Mouse (Mus musculus) cerebellum, postnatal 25 days (tissue): ENCODE results near the gene 1700034J05Rik.

Experiments
- DNase-seq, 2 experiments: peaks; one replicate each; pipeline ENCODE4 v3.0.0; 2021; ENCODE audit warnings: mixed read lengths in 2 of 2

1700034J05Rik gene

DNA sequence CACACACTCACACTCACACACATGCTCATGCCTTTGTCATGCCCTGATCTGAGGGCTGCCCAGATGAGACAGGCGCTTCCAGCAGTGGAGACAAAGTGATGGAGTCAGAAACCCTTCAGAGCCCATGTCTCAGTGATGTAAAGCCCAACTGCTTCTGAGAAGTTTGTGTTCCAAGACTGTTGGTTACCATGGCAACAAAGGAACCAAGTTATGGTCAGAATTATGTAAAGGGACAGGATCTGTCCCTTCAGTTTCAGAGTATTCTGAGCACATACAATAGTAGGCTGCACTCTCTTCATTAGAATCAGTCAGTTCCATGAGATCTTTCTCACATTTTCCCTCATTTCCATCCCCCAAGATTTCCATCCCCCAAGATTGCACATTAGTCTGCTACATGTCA lies at the start of gene 1700034J05Rik:
TSS of gene 1700034J05Rik (minus strand) at position 165 of the 400 bp plus-strand sequence.
- DNase-seq, result no peak

DNA sequence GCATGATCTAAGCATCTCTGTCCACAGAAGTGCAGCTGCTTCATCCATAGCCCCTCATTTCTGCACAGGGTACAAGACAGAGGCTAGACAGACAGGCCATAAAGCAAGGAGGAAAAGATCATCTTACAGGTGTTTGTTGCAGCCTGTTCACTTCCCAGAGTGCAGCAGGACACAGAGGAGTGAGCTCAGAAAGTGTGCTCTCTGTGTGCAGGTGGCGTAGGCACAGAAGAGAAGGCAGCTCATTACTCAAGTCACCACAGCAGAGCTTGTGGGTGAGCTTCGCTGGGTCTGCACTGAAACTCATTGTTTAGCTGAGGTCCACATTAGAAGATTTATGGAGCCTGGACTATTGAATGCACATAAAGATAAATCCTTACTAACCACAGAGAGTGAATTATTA lies 45.5 kb upstream of the 1700034J05Rik start:
- DNase-seq, result no peak

DNA sequence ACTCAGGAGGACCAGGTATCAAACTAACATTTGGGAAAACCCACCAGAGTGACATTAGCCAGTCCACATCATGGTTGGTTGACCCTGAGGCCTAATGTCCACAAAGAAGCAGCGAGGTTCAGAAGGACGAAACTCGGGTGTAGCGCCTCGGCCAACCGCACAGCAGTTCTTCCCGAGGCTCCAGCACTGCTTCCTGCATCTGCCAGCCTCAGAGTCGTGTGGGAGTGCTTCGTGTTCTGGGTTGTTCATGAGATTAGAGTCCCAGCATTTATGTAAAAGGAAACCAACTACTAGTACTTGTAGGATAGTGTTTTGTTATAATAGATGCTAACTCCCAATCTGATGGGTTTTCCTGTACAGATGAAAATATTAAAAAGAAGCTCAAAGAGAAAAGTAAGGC lies 45.1 kb upstream of the 1700034J05Rik start:
- no peak for DNase-seq

DNA sequence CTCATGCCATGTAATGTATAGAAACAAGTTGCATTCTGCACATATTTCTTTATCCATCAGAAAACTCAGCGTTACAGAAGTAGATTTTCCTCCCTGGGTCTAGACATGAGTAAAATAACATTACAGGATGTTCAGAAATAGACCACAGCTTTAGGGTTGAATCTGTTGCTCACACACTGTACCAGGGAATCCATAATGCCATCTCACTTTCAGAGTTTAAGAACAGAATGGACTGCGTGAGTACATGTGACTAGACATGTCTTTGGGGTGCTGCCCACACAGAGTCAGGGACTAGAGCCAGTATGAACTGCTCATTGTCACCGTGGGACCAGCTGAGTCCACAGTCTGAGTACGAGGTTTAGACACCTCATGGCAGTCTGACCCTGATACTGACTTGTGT lies 44.5 kb upstream of the 1700034J05Rik start:
- no peak for DNase-seq

DNA sequence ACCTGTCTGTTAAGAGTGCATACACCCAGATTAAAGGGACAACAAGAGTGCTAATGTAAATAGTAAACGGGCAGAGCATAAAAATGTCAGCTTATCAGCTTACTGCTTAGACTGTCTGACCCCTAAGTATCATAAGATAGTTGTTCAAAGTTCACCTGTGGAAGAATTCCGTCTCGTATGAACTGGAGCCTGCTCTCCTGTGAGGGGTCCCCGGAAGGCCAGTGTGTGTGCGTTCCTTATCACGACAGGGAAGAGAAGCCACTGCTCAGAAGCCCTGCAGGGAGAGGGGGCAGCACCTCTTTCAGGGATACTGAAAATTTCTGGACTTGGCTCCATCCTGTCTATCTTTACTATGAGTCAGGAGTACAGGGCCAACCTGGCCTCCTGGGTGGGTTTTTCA lies 42.8 kb upstream of the 1700034J05Rik start:
- no peak for DNase-seq

DNA sequence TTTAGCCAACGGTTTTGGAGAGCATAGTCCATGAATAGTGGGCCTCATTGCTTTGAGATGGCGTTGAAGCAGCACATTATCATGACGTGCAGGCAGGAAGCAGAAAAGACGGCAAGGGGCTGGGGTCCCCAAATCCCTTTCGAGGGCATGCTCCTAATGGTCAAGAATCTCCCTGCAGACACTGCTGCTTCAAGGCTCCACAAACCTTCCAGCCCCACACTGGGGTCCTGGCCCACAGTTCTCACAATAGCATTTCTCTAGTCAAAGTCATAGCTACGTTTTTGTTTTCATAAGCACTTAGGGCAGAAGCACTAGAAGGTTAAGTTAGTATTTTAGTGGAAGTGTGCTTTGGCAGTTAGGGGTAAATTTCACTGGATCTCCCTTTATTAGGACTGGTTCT lies 41.7 kb upstream of the 1700034J05Rik start:
- DNase-seq, result no peak

DNA sequence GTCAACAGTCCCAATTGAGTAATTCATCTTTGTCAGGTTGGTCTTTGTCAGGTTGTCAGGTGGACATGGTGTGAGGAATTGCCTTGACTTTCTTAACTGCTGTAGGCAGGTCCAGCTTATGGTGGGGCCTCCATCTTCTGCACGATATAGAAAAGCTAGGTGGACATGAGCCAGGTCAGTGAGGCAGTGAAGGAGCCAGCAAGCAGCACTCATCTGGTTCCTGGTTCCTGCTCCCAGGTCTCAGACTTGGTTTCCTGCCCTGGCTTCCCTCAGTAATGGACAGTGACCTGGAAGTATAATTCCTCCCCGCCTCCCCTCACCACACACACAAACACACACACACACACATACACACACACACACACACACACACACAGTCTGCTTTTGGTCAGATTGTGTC lies 41.2 kb upstream of the 1700034J05Rik start:
- DNase-seq, result no peak

DNA sequence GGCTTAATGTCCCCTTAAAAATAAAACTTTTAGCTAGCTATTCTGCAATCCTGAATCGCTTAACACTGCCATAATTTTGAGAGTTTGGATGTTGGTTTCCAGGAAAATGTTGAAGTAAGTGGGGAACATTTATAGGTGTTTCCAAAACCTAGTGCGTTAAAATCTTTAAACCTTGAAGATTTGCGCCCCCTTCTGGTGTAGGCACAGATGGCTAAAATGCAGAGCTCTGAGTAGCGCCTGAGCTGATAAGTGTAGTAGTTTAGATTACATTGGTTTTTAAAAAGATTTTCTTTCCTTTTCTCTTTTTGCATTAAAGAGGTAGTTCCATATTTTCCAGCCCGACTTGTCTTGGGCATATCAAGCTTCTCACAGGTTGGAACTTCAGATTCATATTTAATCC lies 40.0 kb upstream of the 1700034J05Rik start:
- DNase-seq, result peak; percentile 35 to 72

DNA sequence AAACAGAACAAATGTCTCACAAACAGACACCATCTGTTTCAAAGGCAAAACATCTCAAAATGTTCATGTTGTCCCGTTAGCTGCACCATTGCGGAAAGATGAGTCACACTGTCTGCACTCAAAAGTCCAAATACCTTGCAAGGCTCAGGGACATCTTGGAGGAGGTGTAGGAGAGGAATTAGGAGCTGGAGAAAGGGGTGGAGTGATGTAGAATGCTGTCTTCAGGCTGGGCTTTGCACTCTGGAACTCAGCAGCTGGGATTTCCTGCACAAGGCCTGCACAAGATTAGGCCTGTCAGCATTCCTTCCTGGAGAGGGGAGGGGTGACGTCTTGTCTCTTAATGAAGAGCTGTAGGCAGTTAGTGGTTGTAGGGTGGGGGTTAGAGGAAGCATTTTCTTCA lies 30.3 kb upstream of the 1700034J05Rik start:
- DNase-seq, result no peak

DNA sequence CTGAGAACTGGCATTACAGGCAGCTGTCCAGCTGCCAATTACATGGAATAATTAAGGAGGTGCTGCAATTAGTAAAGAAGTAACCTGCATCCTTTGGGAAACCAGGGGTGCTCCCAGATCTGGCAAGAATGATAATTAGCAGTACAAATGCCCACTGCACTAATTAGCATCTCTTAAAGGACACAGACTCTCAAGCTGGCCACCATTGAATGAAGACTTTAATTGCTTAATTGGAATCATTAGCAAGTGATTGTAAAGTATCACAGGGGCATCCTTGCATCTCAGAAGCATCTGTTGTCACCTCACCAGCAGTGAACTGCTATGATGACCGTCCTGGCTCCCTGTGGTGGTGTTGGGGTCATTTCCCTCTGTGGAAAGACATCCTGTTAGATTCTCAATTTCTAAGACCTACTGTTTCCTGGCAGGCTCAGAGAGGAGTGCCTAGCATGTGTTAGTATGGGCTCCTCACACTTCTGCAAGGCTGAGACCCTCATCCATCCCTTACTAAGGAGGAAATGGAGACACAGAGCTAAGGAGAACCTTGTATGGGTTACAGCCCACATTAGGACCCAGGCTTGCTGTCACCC lies 27.1 kb upstream of the 1700034J05Rik start:
- DNase-seq, result no peak

DNA sequence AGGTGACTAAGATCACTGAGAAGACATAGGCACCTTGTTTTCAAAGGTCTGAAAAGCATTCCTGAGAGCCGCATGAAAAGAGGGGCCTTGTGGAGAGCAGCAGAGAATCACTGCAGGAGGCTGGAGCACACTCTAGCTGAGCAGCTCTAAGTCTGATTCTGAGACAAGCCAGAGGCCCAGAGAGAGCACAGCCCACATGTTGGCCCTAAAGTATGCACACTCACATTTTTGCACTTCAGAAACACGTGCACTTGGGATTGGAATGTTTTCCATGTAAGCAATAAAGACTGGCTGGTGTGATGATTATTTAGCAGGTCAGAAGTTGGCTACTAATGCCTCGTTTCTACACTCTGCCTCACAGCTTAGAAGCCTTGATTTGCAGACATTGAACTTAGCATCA lies 25.7 kb upstream of the 1700034J05Rik start:
- DNase-seq, result no peak

DNA sequence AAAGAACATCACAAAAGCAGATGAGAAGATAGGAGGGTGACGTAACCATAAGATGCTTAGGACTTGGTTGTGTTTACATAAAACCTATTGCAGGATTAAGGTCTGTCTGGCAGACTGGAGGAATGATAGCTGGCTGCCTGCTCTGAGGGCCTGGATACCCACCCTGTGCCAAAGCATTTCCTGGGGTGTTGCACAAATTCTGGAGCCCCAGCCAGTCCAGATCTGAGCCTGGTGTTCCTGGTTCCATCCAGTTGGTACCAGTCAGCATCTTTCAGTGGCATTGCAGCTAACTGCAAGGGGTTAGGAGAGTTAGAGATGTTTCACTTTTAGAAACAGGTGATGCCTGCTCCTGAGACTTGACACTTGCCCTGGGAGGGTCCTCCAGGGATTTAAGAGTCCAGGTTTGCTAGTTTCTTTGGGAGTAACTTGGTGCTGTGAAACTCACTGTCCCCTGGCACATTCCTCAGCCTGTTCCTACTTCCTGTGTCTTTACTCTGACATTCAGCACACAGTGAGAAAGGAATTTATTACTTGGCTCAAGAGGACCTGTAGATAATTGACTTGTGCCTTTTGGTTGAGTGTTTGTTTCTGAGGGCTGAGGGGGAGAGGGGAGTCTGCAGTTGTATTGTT lies 25.0 kb upstream of the 1700034J05Rik start:
- DNase-seq, result no peak

DNA sequence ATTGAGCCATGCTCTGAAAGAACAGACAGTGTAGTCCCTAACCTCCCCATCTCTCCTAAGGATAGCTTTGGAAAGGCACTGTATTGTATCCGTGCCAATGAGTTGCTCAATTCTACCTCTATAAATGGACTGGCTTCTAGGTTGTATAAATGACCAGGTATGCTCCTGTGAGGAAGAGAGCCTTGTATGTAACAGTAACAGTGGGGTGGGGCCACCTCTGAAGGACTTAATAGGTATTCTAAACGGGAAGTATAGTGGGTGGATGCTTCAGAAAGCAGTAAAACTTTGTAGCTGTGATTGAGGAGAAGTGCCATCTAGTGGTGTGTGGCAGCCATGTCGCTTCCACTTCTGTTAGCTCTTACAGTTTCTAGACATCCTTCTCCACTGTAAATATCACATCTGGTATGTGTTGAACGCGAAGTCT lies 24.5 kb upstream of the 1700034J05Rik start:
- DNase-seq, result no peak

DNA sequence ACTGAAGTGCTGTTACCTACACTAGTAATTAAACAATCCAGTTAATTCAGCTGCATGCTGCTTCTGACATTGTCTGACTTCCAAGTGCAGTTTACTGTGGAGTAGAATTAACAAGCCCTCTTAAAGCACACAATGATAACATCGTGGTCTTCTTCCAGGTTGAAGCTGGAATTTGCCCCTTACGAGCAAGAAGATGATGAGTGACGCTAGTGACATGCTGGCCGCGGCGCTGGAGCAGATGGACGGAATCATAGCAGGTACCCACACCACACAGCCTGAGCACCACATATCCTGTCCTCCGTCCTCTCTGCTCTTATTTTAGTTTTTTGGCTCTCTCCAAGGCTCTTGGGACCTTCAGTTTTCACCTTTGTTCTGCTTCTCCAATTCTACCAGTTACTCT lies 22.2 kb upstream of the 1700034J05Rik start:
- DNase-seq, result no peak

DNA sequence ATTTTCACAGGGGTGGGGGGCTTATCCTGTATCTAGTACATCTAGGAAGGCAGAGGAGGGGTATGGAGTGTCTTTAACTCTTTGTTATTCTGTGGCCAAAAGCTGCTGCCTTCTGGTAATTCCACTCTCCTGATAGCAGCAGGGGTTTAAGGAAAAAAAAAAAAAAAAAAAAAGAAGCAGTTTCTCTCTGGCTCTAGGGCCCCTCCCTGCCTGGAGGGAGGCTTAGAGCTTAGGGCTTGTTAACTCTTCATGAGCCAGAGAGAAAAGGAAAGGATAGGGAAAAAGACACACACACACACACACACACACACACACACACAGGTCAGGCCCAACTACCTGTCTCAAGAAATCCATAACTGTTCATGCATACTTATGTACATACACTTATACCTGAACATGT lies 19.6 kb upstream of the 1700034J05Rik start:
- DNase-seq, result no peak

DNA sequence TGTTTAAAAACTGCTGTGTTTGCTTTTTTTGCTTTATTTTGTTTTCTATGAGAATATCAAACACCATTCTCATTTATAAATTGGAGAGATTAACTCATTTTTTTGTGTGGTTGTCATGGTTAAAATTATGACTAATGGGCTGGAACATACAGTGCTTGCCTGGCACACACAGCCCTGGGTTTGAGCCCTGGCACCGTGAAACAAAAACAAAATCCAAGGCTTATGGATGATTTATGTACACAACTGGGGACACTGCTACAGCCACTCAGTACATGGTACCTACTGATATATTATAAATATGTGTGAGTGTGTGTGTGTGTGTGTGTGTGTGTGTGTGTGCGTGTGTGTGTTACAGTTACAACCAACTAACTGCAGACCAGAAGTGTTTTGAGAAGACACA lies 19.2 kb upstream of the 1700034J05Rik start:
- DNase-seq, result no peak

DNA sequence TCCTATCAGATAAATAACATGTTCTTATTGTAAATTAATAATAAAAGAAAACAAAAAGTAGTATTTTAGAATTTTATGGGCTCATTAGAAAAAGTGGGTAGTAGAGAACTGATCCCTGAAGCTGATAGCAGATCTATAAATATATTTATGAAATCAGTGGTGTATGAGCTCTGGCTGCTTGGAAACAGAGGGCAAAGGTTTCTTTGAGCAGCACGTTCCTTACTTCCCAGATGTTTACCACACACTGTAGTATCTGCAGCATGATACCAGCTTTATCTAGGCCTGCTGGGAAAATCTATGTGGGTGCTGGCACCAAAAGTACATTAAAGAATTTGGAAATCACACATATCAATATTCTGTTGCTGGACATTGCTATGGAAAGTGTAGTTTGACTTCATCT lies 18.5 kb upstream of the 1700034J05Rik start:
- DNase-seq, result no peak

DNA sequence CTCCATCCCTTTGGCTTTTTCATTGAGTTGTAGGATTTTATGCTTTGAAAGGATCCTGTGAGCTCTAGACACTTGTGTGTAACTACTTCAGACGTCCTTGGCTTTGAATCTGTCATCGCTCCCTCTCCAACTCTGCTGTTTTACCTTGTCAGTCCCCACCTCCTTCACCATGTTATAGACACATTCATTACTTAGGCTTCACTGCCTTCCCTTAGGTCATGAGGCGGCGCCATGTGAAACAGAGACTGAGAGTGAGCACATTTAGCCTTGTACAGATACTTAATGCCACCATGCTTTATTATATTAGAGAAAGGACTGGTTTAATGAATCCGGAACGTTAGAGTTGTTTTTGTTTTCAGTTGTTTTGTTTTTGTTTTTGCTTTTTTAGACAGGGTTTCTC lies 17.8 kb upstream of the 1700034J05Rik start:
- DNase-seq, result no peak

DNA sequence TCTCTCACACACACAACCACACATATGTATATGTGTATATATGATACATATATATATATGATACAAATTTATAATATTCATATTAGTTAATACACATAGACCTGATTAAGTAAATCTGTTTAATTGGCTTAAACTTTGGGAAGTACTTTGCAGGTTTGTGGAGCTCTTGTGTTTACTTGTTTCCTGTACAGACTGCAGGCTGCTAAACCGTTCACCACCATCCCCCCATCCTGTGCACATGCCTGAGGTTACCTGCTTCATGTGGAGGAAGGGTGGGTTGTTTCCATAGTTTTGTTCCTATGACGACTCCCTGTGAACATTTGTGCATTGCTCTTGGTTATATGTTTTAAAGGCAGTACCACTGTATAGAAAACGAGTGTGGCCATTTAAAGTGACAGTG lies 17.1 kb upstream of the 1700034J05Rik start:
- DNase-seq, result no peak

DNA sequence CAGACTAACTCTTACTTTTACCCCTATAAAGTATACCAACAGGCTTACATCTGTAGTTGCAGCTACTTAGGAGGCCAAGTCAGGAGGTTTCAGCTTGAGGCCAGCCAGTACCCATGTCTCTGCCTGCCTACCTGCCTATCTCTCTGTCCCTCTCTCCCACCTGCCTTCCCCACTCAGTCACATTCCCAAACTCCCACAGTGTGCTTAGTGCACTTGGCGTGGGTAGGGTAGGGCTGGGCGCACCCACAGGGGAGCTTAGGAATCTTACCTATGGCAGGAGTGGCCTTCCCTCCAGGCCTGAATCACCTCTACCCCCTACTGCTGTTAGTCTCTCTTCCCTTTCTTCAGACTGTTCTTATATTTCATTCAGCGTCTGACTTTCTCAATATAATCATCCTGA lies 16.6 kb upstream of the 1700034J05Rik start:
- DNase-seq, result no peak

DNA sequence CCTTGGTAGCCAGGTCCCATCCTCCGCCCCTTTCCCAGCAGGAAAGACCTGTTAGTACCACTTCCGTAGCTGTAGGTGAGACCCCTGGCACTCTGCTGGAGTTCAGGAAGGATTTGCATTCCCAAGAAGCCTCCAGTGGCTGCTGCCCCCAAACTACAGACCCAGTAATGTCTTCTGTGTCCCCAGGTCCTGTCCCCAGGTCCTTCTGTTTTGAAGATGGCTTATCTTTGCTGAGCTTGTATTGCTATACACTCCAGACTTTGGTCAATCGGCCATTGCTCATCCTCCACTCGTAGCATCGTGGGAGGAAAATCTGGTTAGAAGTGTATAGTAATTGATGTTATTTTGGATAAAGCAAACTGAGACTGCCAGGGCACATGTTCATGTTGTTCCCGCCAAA lies 13.6 kb upstream of the 1700034J05Rik start:
- DNase-seq, result no peak

DNA sequence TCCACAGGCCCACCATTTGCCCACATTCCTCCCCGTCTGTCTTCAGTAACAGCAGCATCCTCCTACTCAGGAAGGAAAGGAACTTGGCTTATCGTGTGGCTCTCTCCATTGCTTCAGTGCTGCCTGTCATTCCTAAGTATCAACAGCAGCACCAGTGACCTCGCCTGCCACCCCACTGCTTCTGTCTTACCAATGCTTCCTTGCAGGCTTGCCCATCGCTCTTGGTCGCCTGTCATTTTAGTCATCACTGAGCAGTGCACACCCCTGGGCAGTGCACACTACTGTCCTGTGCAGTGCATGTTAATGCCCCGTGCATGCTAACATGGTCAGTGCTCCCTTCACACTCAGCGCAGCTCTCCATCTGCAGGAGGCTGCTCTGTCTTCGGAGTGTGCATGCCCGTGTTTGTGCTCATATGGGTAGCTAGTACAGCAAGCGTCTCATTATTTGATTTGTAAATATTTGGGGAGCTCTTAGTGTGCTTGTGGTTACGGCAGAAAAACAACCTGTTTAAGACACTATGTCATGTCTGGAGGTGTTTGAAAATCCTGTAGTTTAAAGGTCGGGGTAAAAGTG lies 12.3 kb upstream of the 1700034J05Rik start:
- no peak for DNase-seq

DNA sequence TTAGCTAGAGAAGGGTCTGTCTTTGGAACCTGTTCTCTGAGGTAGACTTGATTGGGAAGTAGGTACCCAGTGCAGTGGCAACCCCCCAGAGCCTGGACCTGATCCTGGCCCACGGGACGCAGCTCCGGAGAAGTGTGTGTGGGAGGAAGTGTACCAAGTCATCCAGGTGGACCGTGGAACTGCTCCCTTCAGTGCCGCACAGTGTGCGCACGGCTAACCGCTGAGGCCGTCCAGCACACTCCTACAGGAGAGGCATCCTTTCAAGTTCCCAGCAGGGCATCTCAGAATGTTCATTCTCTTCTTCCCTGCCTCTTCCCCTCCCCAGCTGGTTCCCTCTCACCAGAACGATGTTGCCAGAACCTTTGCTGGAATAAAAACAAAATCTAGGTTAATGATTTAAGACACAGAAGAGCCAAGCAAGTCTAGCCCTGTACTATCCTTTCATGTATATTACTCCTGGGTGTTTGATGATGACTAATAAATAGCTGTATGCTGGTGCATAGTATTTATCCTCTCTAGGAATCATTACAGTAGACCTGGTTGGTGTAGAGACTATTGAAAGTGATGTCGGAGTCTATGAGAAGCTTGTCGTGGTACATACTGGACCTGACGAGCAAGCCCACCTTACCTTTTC lies 11.0 kb upstream of the 1700034J05Rik start:
- DNase-seq, result no peak
